Mouse (Mus musculus): ENCODE measurements around the gene Rps9. TPM values are rescaled to one million over a fixed set of nuclear protein-coding genes. Genes with fewer than 3 reads are reported as not detected.
"Not testable (repeated sequence)": the region's sequence is repeated elsewhere in the genome, so short reads cannot be mapped to it uniquely, and the experiment has no call there.

The Rps9 gene
- total RNA-seq, 1 experiment from 2014 or later = 1,808 TPM

GRCm38 (mm10) chr7:3692987-3693808 is 10.6 kb upstream of the Rps9 start, which contains the start of gene Mboat7:
TSS of gene Mboat7 (minus strand) at chr7:3693523.
- ATAC-seq (replicated peaks in 1 of 2; ENCODE audit: insufficient read depth in 1 of 2, low FRiP score in 2 of 2, low TSS enrichment in 1 of 2, low read depth in 1 of 2, poor library complexity in 2 of 2, severe bottlenecking in 2 of 2) = peak; percentile 72 to 80

GRCm38 (mm10) chr7:3693809-3694075 is 10.1 kb upstream of the Rps9 start:
- peak in 1 of 2 experiments; percentile 6; a peak in 1 of 4 replicates for ATAC-seq (replicated peaks in 1 of 2; ENCODE audit: insufficient read depth in 1 of 2, low FRiP score in 2 of 2, low TSS enrichment in 1 of 2, low read depth in 1 of 2, poor library complexity in 2 of 2, severe bottlenecking in 2 of 2)

GRCm38 (mm10) chr7:3694076-3694948 is 9.5 kb upstream of the Rps9 start:
- ATAC-seq (replicated peaks in 1 of 2; ENCODE audit: insufficient read depth in 1 of 2, low FRiP score in 2 of 2, low TSS enrichment in 1 of 2, low read depth in 1 of 2, poor library complexity in 2 of 2, severe bottlenecking in 2 of 2) = peak; percentile 42 to 49; a peak in 3 of 4 replicates

- ATAC-seq (replicated peaks in 1 of 2; ENCODE audit: insufficient read depth in 1 of 2, low FRiP score in 2 of 2, low TSS enrichment in 1 of 2, low read depth in 1 of 2, poor library complexity in 2 of 2, severe bottlenecking in 2 of 2) = not testable (repeated sequence)
Measured at GRCm38 (mm10) chr7:3694949-3695305, 8.9 kb upstream of the Rps9 start.

- no peak for ATAC-seq (replicated peaks in 1 of 2; ENCODE audit: insufficient read depth in 1 of 2, low FRiP score in 2 of 2, low TSS enrichment in 1 of 2, low read depth in 1 of 2, poor library complexity in 2 of 2, severe bottlenecking in 2 of 2)
Measured at GRCm38 (mm10) chr7:3698471-3698870, 5.3 kb upstream of the Rps9 start.

GRCm38 (mm10) chr7:3703148-3703878 is 480 bp upstream of the Rps9 start:
- 0 out of 4 replicates have a peak, but pooled peaks of 1 of the 2 experiments have one; percentile 0 for ATAC-seq (replicated peaks in 1 of 2; ENCODE audit: insufficient read depth in 1 of 2, low FRiP score in 2 of 2, low TSS enrichment in 1 of 2, low read depth in 1 of 2, poor library complexity in 2 of 2, severe bottlenecking in 2 of 2)

GRCm38 (mm10) chr7:3704475-3704874 is 682 bp downstream of the Rps9 start:
- peak in 1 of 2 experiments; percentile 1; a peak in 1 of 4 replicates for ATAC-seq (replicated peaks in 1 of 2; ENCODE audit: insufficient read depth in 1 of 2, low FRiP score in 2 of 2, low TSS enrichment in 1 of 2, low read depth in 1 of 2, poor library complexity in 2 of 2, severe bottlenecking in 2 of 2)

- not testable (repeated sequence) for ATAC-seq (replicated peaks in 1 of 2; ENCODE audit: insufficient read depth in 1 of 2, low FRiP score in 2 of 2, low TSS enrichment in 1 of 2, low read depth in 1 of 2, poor library complexity in 2 of 2, severe bottlenecking in 2 of 2)
Measured at GRCm38 (mm10) chr7:3705461-3705860, 1.7 kb downstream of the Rps9 start.

GRCm38 (mm10) chr7:3705911-3706310 is 2.1 kb downstream of the Rps9 start:
- ATAC-seq (replicated peaks in 1 of 2; ENCODE audit: insufficient read depth in 1 of 2, low FRiP score in 2 of 2, low TSS enrichment in 1 of 2, low read depth in 1 of 2, poor library complexity in 2 of 2, severe bottlenecking in 2 of 2) = no peak

- ATAC-seq (replicated peaks in 1 of 2; ENCODE audit: insufficient read depth in 1 of 2, low FRiP score in 2 of 2, low TSS enrichment in 1 of 2, low read depth in 1 of 2, poor library complexity in 2 of 2, severe bottlenecking in 2 of 2) = 0 out of 4 replicates have a peak, but pooled peaks of 1 of the 2 experiments have one; percentile 0
Measured at GRCm38 (mm10) chr7:3706343-3706934, 2.6 kb downstream of the Rps9 start.

GRCm38 (mm10) chr7:3707027-3707426 is 3.2 kb downstream of the Rps9 start:
- ATAC-seq (replicated peaks in 1 of 2; ENCODE audit: insufficient read depth in 1 of 2, low FRiP score in 2 of 2, low TSS enrichment in 1 of 2, low read depth in 1 of 2, poor library complexity in 2 of 2, severe bottlenecking in 2 of 2) = peak; percentile 63 to 65

GRCm38 (mm10) chr7:3707568-3708413 is 4.0 kb downstream of the Rps9 start:
- ATAC-seq (replicated peaks in 1 of 2; ENCODE audit: insufficient read depth in 1 of 2, low FRiP score in 2 of 2, low TSS enrichment in 1 of 2, low read depth in 1 of 2, poor library complexity in 2 of 2, severe bottlenecking in 2 of 2) = no peak

- not testable (repeated sequence) for ATAC-seq (replicated peaks in 1 of 2; ENCODE audit: insufficient read depth in 1 of 2, low FRiP score in 2 of 2, low TSS enrichment in 1 of 2, low read depth in 1 of 2, poor library complexity in 2 of 2, severe bottlenecking in 2 of 2)
Measured at GRCm38 (mm10) chr7:3708447-3708980, 4.7 kb downstream of the Rps9 start.

- ATAC-seq (replicated peaks in 1 of 2; ENCODE audit: insufficient read depth in 1 of 2, low FRiP score in 2 of 2, low TSS enrichment in 1 of 2, low read depth in 1 of 2, poor library complexity in 2 of 2, severe bottlenecking in 2 of 2) = no peak
Measured at GRCm38 (mm10) chr7:3709000-3709399, 5.2 kb downstream of the Rps9 start.

- ATAC-seq (replicated peaks in 1 of 2; ENCODE audit: insufficient read depth in 1 of 2, low FRiP score in 2 of 2, low TSS enrichment in 1 of 2, low read depth in 1 of 2, poor library complexity in 2 of 2, severe bottlenecking in 2 of 2) = peak in 1 of 2 experiments; percentile 21; a peak in 1 of 4 replicates
Measured at GRCm38 (mm10) chr7:3712264-3712942, 8.6 kb downstream of the Rps9 start.

GRCm38 (mm10) chr7:3715249-3715648 is 11.5 kb downstream of the Rps9 start:
- no peak for ATAC-seq (replicated peaks in 1 of 2; ENCODE audit: insufficient read depth in 1 of 2, low FRiP score in 2 of 2, low TSS enrichment in 1 of 2, low read depth in 1 of 2, poor library complexity in 2 of 2, severe bottlenecking in 2 of 2)

Data from hematopoietic stem cell, adult 5-6 weeks (primary cell).